Mouse (Mus musculus): ENCODE measurements around the gene Tbc1d8. TPM values are rescaled to one million over a fixed set of nuclear protein-coding genes. Genes with fewer than 3 reads are reported as not detected.

Gene Tbc1d8
- total and polyA plus RNA-seq, 2 experiments from 2014 or later = 6.4 to 16.7 TPM

DNA sequence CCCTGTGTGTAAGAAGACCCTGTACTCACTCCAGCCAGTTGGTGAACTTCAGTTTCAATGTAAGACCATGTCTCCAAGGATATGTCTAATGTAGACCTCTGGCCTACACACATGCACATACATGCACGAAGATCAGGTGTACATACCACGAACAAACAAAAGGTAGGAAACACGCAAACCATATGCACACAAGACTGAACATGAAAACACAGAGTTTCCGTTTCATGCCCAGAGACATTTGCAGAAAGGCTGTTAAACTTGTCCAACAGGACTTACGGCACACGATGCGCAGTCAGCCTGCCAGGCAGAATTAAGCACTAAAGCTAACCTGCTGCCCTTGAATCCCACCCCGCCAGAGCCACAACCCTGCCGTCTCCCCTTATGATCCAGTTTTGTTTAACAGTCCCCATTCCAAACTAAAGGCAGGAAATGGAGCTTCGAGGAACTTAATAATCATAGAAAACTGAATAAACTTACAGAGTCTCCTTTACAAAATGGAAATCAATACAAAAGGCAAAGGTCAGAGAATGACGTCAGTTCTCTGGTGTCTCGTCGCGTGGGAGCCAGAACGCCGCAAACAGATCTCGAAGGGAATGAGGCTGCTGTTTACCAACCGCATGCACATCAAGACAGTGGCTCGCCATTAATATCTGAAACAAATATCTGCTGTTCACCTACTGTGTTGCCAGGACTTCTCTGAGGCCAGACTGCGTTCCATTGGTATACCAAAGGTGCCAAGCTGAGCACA is 33.1 kb downstream of the Tbc1d8 start:
- Histone ChIP-seq H3K9ac (replicated peaks; ENCODE audit: low read depth, low read length) (no peak overlapping the region), H3K9me3 (replicated peaks; ENCODE audit: control insufficient read depth, low read length) (no peaks in the 10 kb centered on the region), H3K27me3 (ENCODE audit: control insufficient read depth, insufficient read depth, low read length) (no peaks in the 10 kb centered on the region), H3K4me3 (ENCODE audit: low read depth, low read length) (no peak overlapping the region), H3K4me2 (ENCODE audit: low read depth, low read length) (no peak overlapping the region), H3K36me3 (replicated peaks; ENCODE audit: control insufficient read depth, insufficient read depth, low read length) (no peaks in the 10 kb centered on the region), H3K27ac (ENCODE audit: low read depth) (peak overlapping the region; percentile 11; the same call in 1 of the 2 replicates), H3K4me1 (ENCODE audit: control insufficient read depth, insufficient read depth) (peaks cover 74% of the 10 kb centered on the region)
- no peak for DNase-seq (ENCODE audit: low spot score)
- ATAC-seq (ENCODE audit: insufficient read depth, low read depth) = no peak
- TF ChIP-seq CTCF (IDR thresholded peaks at IDR 0.05; ENCODE audit: low read depth) (no peak), EP300 (IDR thresholded peaks at IDR 0.05; ENCODE audit: low read depth) (no peak)
- 86% methylated on average over 20 of the region's 20 CpGs for WGBS

DNA sequence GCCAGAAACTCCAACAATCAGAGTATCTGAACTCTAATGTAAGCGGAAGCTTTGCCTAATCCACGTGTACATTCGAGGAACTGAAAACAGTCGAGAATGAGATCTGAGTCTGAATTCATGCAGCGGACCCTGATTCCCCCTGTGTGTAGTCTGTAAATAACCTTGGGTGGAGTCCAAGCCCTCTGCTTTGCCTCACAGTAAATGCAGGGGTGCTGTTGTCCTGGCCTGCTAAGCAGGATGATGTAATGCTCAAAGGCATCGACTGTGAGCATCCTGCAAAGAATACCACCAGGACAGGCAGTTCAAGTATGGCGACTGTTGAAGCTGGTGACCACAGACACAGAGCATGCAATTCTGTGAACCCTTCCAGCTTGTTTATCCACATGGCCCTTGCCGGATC is 34.8 kb downstream of the Tbc1d8 start:
- TF ChIP-seq CTCF (IDR thresholded peaks at IDR 0.05; ENCODE audit: low read depth) (no peak), EP300 (IDR thresholded peaks at IDR 0.05; ENCODE audit: low read depth) (no peak)
- no peak overlapping the region for H3K4me2 ChIP-seq (ENCODE audit: low read depth, low read length)
- no peaks in the 10 kb centered on the region for H3K27me3 ChIP-seq (ENCODE audit: control insufficient read depth, insufficient read depth, low read length)
- H3K4me1 ChIP-seq (ENCODE audit: control insufficient read depth, insufficient read depth) = peaks cover 61% of the 10 kb centered on the region
- ATAC-seq (ENCODE audit: insufficient read depth, low read depth) = peak; percentile 84
- no peak overlapping the region; the same call in 1 of the 2 replicates for H3K9ac ChIP-seq (replicated peaks; ENCODE audit: low read depth, low read length)
- H3K36me3 ChIP-seq (replicated peaks; ENCODE audit: control insufficient read depth, insufficient read depth, low read length) = no peaks in the 10 kb centered on the region
- no peak overlapping the region for H3K4me3 ChIP-seq (ENCODE audit: low read depth, low read length)
- H3K27ac ChIP-seq (ENCODE audit: low read depth) = peak overlapping the region; percentile 72
- H3K9me3 ChIP-seq (replicated peaks; ENCODE audit: control insufficient read depth, low read length) = no peaks in the 10 kb centered on the region
- DNase-seq (ENCODE audit: low spot score) = peak; percentile 81
- WGBS = 22% methylated on average over 8 of the region's 8 CpGs

DNA sequence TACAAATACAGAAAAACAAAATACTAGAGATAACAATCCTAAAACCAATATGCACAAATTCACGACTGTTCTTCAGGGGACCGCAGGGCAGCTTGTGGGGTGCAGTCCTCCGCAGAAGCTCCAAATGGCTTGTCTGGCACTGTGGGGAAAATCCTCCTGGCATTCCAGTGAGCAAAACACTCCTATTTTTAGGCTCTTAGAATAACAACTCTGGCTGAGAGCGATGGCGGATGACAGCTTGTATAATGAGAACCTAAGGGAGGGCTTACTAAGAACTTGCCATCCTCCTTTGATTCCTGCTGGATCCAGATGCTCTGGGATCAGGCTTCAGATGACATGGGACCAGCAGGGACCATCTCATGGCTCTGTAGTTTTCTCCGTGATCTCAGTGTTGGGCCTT is 36.9 kb downstream of the Tbc1d8 start:
- Histone ChIP-seq H3K27ac (ENCODE audit: low read depth) (peak overlapping the region; percentile 86), H3K27me3 (ENCODE audit: control insufficient read depth, insufficient read depth, low read length) (no peaks in the 10 kb centered on the region), H3K36me3 (replicated peaks; ENCODE audit: control insufficient read depth, insufficient read depth, low read length) (no peaks in the 10 kb centered on the region), H3K4me1 (ENCODE audit: control insufficient read depth, insufficient read depth) (peaks cover 64% of the 10 kb centered on the region), H3K9ac (replicated peaks; ENCODE audit: low read depth, low read length) (no peak overlapping the region), H3K4me2 (ENCODE audit: low read depth, low read length) (no peak overlapping the region), H3K9me3 (replicated peaks; ENCODE audit: control insufficient read depth, low read length) (no peaks in the 10 kb centered on the region), H3K4me3 (ENCODE audit: low read depth, low read length) (no peak overlapping the region)
- ATAC-seq (ENCODE audit: insufficient read depth, low read depth) = peak; percentile 43; the same call in 1 of the 2 replicates
- DNase-seq (ENCODE audit: low spot score) = peak; percentile 76
- TF ChIP-seq EP300 (IDR thresholded peaks at IDR 0.05; ENCODE audit: low read depth) (no peak), CTCF (IDR thresholded peaks at IDR 0.05; ENCODE audit: low read depth) (no peak)
- WGBS = 27% methylated on average over 6 of the region's 6 CpGs

DNA sequence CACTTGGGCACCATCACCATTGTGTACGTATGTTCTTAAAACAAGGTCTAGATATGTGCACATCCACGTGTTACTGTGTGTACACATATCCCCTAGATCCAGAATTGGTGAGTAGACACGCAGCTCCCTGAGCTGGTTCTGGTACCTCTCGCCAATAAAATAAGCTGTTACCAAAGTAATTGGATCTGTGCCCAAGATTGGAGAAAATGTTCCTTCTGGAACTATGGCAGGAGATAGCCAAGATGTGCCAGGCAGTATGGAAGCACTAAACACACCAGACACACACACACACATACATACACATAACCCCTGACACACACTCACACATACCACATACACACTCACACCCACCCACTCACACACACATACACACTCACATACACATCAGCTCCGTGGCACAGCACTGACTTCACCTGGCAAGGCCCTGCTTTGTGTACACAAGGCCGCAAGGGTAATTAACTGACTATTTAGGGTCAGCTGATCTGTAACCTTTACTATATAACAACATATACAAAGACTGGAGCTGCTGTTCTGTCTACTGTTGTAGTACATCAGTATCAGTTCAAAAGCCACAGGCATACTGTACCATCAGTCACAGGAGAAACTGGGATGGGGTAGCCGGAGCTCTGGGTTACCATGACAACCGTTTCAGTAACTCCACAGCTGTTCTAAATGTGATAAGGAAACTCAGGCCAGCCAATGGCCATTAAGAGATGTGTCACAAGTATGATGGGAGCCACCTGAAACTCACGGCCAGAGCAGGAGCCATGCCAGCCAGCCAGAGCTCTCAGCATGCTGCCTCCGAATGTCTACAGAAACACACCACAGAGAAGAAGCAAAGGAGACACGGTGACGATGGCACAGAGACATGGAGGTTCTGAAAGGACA is 38.6 kb downstream of the Tbc1d8 start:
- no peak for TF ChIP-seq EP300 (IDR thresholded peaks at IDR 0.05; ENCODE audit: low read depth)
- no peak for TF ChIP-seq CTCF (IDR thresholded peaks at IDR 0.05; ENCODE audit: low read depth)
- H3K4me1 ChIP-seq (ENCODE audit: control insufficient read depth, insufficient read depth) = peaks cover 46% of the 10 kb centered on the region
- WGBS = 75% methylated on average over 12 of the region's 12 CpGs

DNA sequence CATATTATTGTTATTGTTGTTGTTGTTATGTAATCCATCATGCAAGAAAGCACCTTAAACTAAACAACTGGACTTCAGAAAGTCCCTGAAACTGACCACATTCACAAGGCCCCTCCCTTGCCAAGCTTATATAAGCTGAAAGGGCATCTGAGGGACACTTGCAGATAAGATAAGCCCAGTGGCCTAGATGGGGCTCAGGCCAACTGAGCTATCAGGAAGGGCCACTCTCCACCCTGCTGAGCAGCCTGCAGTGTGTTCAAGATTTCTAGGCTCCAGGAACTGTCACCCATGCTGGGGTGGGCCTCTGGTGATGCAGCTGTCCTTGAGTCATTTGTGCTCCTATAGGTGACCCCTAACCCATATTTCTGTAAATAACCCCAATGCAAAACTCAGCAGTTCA is 39.9 kb downstream of the Tbc1d8 start:
- peaks cover 34% of the 10 kb centered on the region for H3K4me1 ChIP-seq (ENCODE audit: control insufficient read depth, insufficient read depth)
- H3K9ac ChIP-seq (replicated peaks; ENCODE audit: low read depth, low read length) = no peak overlapping the region
- H3K27ac ChIP-seq (ENCODE audit: low read depth) = no peak overlapping the region
- DNase-seq (ENCODE audit: low spot score) = no peak
- H3K4me3 ChIP-seq (ENCODE audit: low read depth, low read length) = no peak overlapping the region
- no peaks in the 10 kb centered on the region for H3K9me3 ChIP-seq (replicated peaks; ENCODE audit: control insufficient read depth, low read length)
- H3K4me2 ChIP-seq (ENCODE audit: low read depth, low read length) = no peak overlapping the region
- no peak for TF ChIP-seq EP300 (IDR thresholded peaks at IDR 0.05; ENCODE audit: low read depth)
- TF ChIP-seq CTCF (IDR thresholded peaks at IDR 0.05; ENCODE audit: low read depth) = no peak
- no peaks in the 10 kb centered on the region for H3K27me3 ChIP-seq (ENCODE audit: control insufficient read depth, insufficient read depth, low read length)
- H3K36me3 ChIP-seq (replicated peaks; ENCODE audit: control insufficient read depth, insufficient read depth, low read length) = no peaks in the 10 kb centered on the region
- no peak for ATAC-seq (ENCODE audit: insufficient read depth, low read depth)

More for the DNA sequence above, 38.6 kb downstream of the Tbc1d8 start:
- ATAC-seq (ENCODE audit: insufficient read depth, low read depth) (no peak), DNase-seq (ENCODE audit: low spot score) (no peak)
- no peak overlapping the region for H3K4me2 ChIP-seq (ENCODE audit: low read depth, low read length)
- no peak overlapping the region for H3K4me3 ChIP-seq (ENCODE audit: low read depth, low read length)
- H3K9me3 ChIP-seq (replicated peaks; ENCODE audit: control insufficient read depth, low read length) = no peaks in the 10 kb centered on the region
- no peak overlapping the region for H3K9ac ChIP-seq (replicated peaks; ENCODE audit: low read depth, low read length)
- H3K36me3 ChIP-seq (replicated peaks; ENCODE audit: control insufficient read depth, insufficient read depth, low read length) = no peaks in the 10 kb centered on the region
- no peak overlapping the region for H3K27ac ChIP-seq (ENCODE audit: low read depth)
- H3K27me3 ChIP-seq (ENCODE audit: control insufficient read depth, insufficient read depth, low read length) = no peaks in the 10 kb centered on the region
